26 mouse cellular contexts compared by ENCODE assay signal in genomic region chr16:38245849-38246585, GRCm38 (mm10). TPM values are rescaled to one million over a fixed set of nuclear protein-coding genes. Genes with fewer than 3 reads are reported as not detected.
DNase-seq lines count a peak whose midpoint lies in the region; ATAC-seq and TF ChIP-seq lines count a peak whose summit lies in the region.
"Had no signal": no experiment of that assay in that cellular context is flagged by ENCODE, and none has a peak within 500 bp of the region (broad histone marks: within the 10 kb centered on the region; RNA-seq: fewer than 3 reads in every experiment).

No protein-coding gene starts in this region.

- no peaks in the 10 kb centered on the region for H3K27me3 ChIP-seq in forebrain, postnatal 0 days (ENCODE audit: insufficient read depth, low read length)
- H3K27me3 ChIP-seq in forebrain, embryonic 12.5 days: no peaks in the 10 kb centered on the region
- H3K27me3 ChIP-seq in neural tube, embryonic 15.5 days (replicated peaks): no peaks in the 10 kb centered on the region
- no peaks in the 10 kb centered on the region for H3K27me3 ChIP-seq in stomach, postnatal 0 days (ENCODE audit: control insufficient read depth, insufficient read depth, low read length)
- H3K27me3 ChIP-seq: embryonic facial prominence, embryonic 15.5 days; forebrain, embryonic 13.5 days; heart, embryonic 15.5 days; hindbrain, embryonic 13.5 days; Patski had no signal

- H3K9me3 ChIP-seq in forebrain, postnatal 0 days (ENCODE audit: low read length): no peaks in the 10 kb centered on the region
- no peaks in the 10 kb centered on the region for H3K9me3 ChIP-seq in forebrain, embryonic 12.5 days
- no peaks in the 10 kb centered on the region for H3K9me3 ChIP-seq in neural tube, embryonic 15.5 days (replicated peaks)
- H3K9me3 ChIP-seq in stomach, postnatal 0 days (ENCODE audit: control insufficient read depth, low read length): no peaks in the 10 kb centered on the region
- H3K9me3 ChIP-seq: embryonic facial prominence, embryonic 15.5 days; forebrain, embryonic 13.5 days; heart, embryonic 10.5 days; heart, embryonic 15.5 days; hindbrain, embryonic 13.5 days had no signal

- H3K9ac ChIP-seq in forebrain, postnatal 0 days: no peak overlapping the region
- H3K9ac ChIP-seq in forebrain, embryonic 12.5 days: no peak overlapping the region
- H3K9ac ChIP-seq in neural tube, embryonic 15.5 days (replicated peaks): no peak overlapping the region
- H3K9ac ChIP-seq in stomach, postnatal 0 days (ENCODE audit: low read length): no peak overlapping the region
- H3K9ac ChIP-seq: embryonic facial prominence, embryonic 15.5 days; forebrain, embryonic 13.5 days; heart, embryonic 15.5 days; hindbrain, embryonic 13.5 days had no signal

- no peak for TF ChIP-seq CTCF in forebrain, postnatal 0 days (IDR thresholded peaks at IDR 0.05; ENCODE audit: low read depth)
- no peak for TF ChIP-seq CTCF in embryonic fibroblast, embryonic 13.5 days (IDR thresholded peaks at IDR 0.05; ENCODE audit: borderline replicate concordance, insufficient read depth, low read length)
- TF ChIP-seq CTCF in stomach, postnatal 0 days (IDR thresholded peaks at IDR 0.05; ENCODE audit: low read depth): no peak

- H3K4me3 ChIP-seq in forebrain, postnatal 0 days (ENCODE audit: low read depth, low read length): no peak overlapping the region
- no peak overlapping the region for H3K4me3 ChIP-seq in forebrain, embryonic 12.5 days (replicated peaks)
- no peak overlapping the region for H3K4me3 ChIP-seq in neural tube, embryonic 15.5 days (replicated peaks)
- H3K4me3 ChIP-seq in embryonic fibroblast, embryonic 13.5 days (ENCODE audit: insufficient read depth, low read length): no peak overlapping the region
- no peak overlapping the region for H3K4me3 ChIP-seq in stomach, postnatal 0 days (ENCODE audit: low read depth, low read length)
- H3K4me3 ChIP-seq: embryonic facial prominence, embryonic 15.5 days; forebrain, embryonic 13.5 days; gastrocnemius, adult 2 months; heart, embryonic 10.5 days; heart, embryonic 15.5 days; hindbrain, embryonic 13.5 days had no signal

- no peak overlapping the region for H3K4me2 ChIP-seq in forebrain, postnatal 0 days (ENCODE audit: low read depth)
- no peak overlapping the region for H3K4me2 ChIP-seq in forebrain, embryonic 12.5 days
- no peak overlapping the region for H3K4me2 ChIP-seq in neural tube, embryonic 15.5 days
- no peak overlapping the region for H3K4me2 ChIP-seq in stomach, postnatal 0 days (replicated peaks; ENCODE audit: low read depth)
- H3K4me2 ChIP-seq: embryonic facial prominence, embryonic 15.5 days; forebrain, embryonic 13.5 days; heart, embryonic 15.5 days; hindbrain, embryonic 13.5 days had no signal

- H3K4me1 ChIP-seq in forebrain, postnatal 0 days (ENCODE audit: insufficient read depth): no peaks in the 10 kb centered on the region
- peaks cover 8% of the 10 kb centered on the region; the same call in 1 of the 2 replicates for H3K4me1 ChIP-seq in forebrain, embryonic 12.5 days
- 0 out of 2 replicates have a peak, but pooled peaks cover 3% of the 10 kb centered on the region for H3K4me1 ChIP-seq in neural tube, embryonic 15.5 days
- H3K4me1 ChIP-seq in embryonic fibroblast, embryonic 13.5 days (ENCODE audit: control insufficient read depth, insufficient read depth, low read length): peaks cover 25% of the 10 kb centered on the region
- H3K4me1 ChIP-seq in stomach, postnatal 0 days (replicated peaks; ENCODE audit: control insufficient read depth, insufficient read depth): no peaks in the 10 kb centered on the region
- H3K4me1 ChIP-seq: forebrain, embryonic 13.5 days; heart, embryonic 10.5 days; heart, embryonic 15.5 days; hindbrain, embryonic 13.5 days had no signal

- WGBS in forebrain, postnatal 0 days: 78% methylated on average over 5 of the region's 5 CpGs
- 84% methylated on average over 5 of the region's 5 CpGs for WGBS in forebrain, embryonic 12.5 days
- WGBS in neural tube, embryonic 15.5 days: 74% methylated on average over 5 of the region's 5 CpGs
- WGBS in stomach, postnatal 0 days: 66% methylated on average over 5 of the region's 5 CpGs

- DNase-seq in forebrain, postnatal 0 days: no peak
- DNase-seq in neural tube, embryonic 10.5 days (ENCODE audit: extremely low spot score, low spot score): no peak
- no peak for DNase-seq in stomach, postnatal 0 days (ENCODE audit: low spot score)
- DNase-seq in left cerebral cortex, adult 8-10 months (ENCODE audit: low spot score in 2 of 2): no peak
- DNase-seq in embryo, embryonic 9.5 days (ENCODE audit: extremely low spot score): no peak
- DNase-seq: adrenal gland, adult 2 months; adrenal gland, postnatal 25 days; cerebellum, adult 18-20 months; cerebellum, postnatal 10 days; gastrocnemius, adult 2 months; gastrocnemius, postnatal 25 days; heart, postnatal 14 days had no signal

- TF ChIP-seq EP300 in stomach, postnatal 0 days (optimal IDR thresholded peaks at IDR 0.05): no peak

- H3K27ac ChIP-seq in forebrain, postnatal 0 days (ENCODE audit: low read depth, low read length): no peak overlapping the region
- H3K27ac ChIP-seq in forebrain, embryonic 12.5 days: no peak overlapping the region
- 0 out of 2 replicates have a peak overlapping the region, but pooled peaks have one; percentile 9 for H3K27ac ChIP-seq in neural tube, embryonic 15.5 days (replicated peaks)
- H3K27ac ChIP-seq in embryonic fibroblast, embryonic 13.5 days (ENCODE audit: insufficient read depth, low read length): peak overlapping the region; percentile 64
- H3K27ac ChIP-seq in stomach, postnatal 0 days (replicated peaks): no peak overlapping the region
- H3K27ac ChIP-seq: embryonic facial prominence, embryonic 15.5 days; forebrain, embryonic 13.5 days; gastrocnemius, adult 2 months; heart, embryonic 10.5 days; heart, embryonic 15.5 days; hindbrain, embryonic 13.5 days; hindbrain, postnatal 0 days had no signal

- 0 out of 2 replicates have a peak, but pooled peaks have one; percentile 14 for ATAC-seq in forebrain, postnatal 0 days
- no peak for ATAC-seq in forebrain, embryonic 12.5 days (ENCODE audit: low FRiP score)
- no peak for ATAC-seq in neural tube, embryonic 15.5 days (ENCODE audit: low FRiP score)
- peak; percentile 29; the same call in 1 of the 2 replicates for ATAC-seq in stomach, postnatal 0 days (ENCODE audit: low FRiP score, low TSS enrichment)
- ATAC-seq: activated CD4-positive, CD25-positive, alpha-beta regulatory T cell, adult 4 months; forebrain, embryonic 13.5 days; hindbrain, postnatal 0 days; Patski had no signal

- TF ChIP-seq POLR2A in embryonic fibroblast, embryonic 13.5 days (IDR thresholded peaks at IDR 0.05; ENCODE audit: low read depth, low read length): no peak

- peaks cover 18% of the 10 kb centered on the region for H3K36me3 ChIP-seq in forebrain, postnatal 0 days (ENCODE audit: insufficient read depth)
- H3K36me3 ChIP-seq in forebrain, embryonic 12.5 days (replicated peaks): peaks cover 20% of the 10 kb centered on the region
- peaks cover 22% of the 10 kb centered on the region for H3K36me3 ChIP-seq in neural tube, embryonic 15.5 days
- H3K36me3 ChIP-seq in stomach, postnatal 0 days (ENCODE audit: control insufficient read depth, insufficient read depth, low read length): peaks cover 5% of the 10 kb centered on the region; the same call in 1 of the 2 replicates

RNA-seq across cellular contexts. Expression of gene Nr1i2, which starts 48.6 kb away (rescaled TPM):
- total RNA-seq in forebrain, postnatal 0 days (2014; rRNA removed): not detected in 2 replicates
- polyA plus RNA-seq in forebrain, postnatal 0 days (2015; fragmentation: Nextera tagmentation; extraction: Ambion mirVana): not detected in 2 replicates
- not detected in 2 replicates for polyA plus RNA-seq in forebrain, embryonic 12.5 days (2016; fragmentation: Nextera tagmentation; extraction: Ambion mirVana)
- polyA plus RNA-seq in neural tube, embryonic 15.5 days (2015; fragmentation: Nextera tagmentation; extraction: Ambion mirVana): 0.63 TPM in 1 of 2 replicates, not detected in the other
- polyA plus RNA-seq in embryonic fibroblast, embryonic 13.5 days (2011; ENCODE audit: insufficient read length, low read depth, missing spikeins): not detected in 2 replicates
- 10.6 and 13.6 TPM in 2 replicates for polyA plus RNA-seq in stomach, postnatal 0 days (2015; fragmentation: Nextera tagmentation; extraction: Ambion mirVana)
- total RNA-seq in left cerebral cortex, adult 8-10 months (2022): under 1 TPM in 1 of 4 experiments, not detected in 3; 0.13 TPM
- total RNA-seq: adrenal gland, postnatal 25 days; gastrocnemius, adult 2 months; gastrocnemius, postnatal 25 days; granulocyte monocyte progenitor cell, adult 5-6 weeks; heart, postnatal 14 days; hematopoietic stem cell, adult 5-6 weeks; hindbrain, postnatal 0 days had no signal
- polyA plus RNA-seq: activated CD4-positive, CD25-positive, alpha-beta regulatory T cell, adult 4 months; adrenal gland, adult 2 months; embryonic facial prominence, embryonic 11.5 days; embryonic facial prominence, embryonic 15.5 days; forebrain, embryonic 13.5 days; heart, embryonic 15.5 days; hindbrain, embryonic 13.5 days had no signal

Comparison
In these comparisons a context has a peak if more than half of its experiments do, and no peak if none do; other contexts are left out.
1. ATAC-seq: peak in forebrain, postnatal 0 days (single experiment) and stomach, postnatal 0 days (single experiment); none in forebrain, embryonic 12.5 days (single experiment) and neural tube, embryonic 15.5 days (single experiment).
2. H3K27ac ChIP-seq: peak in neural tube, embryonic 15.5 days (single experiment) and embryonic fibroblast, embryonic 13.5 days (single experiment); none in forebrain, postnatal 0 days (single experiment), forebrain, embryonic 12.5 days (single experiment) and stomach, postnatal 0 days (single experiment).